Mouse (Mus musculus) kidney, postnatal 4 days (tissue): ENCODE data around the gene Map3k1.
"Not testable (repeated sequence)": the region's sequence is repeated elsewhere in the genome, so short reads cannot be mapped to it uniquely, and the experiment has no call there.

Experiments used
- DNase-seq, 2 experiments: peaks; one replicate each; pipeline ENCODE4 v3.0.0; 2021; ENCODE audit warnings: mixed read lengths in 2 of 2

Map3k1 gene

DNA sequence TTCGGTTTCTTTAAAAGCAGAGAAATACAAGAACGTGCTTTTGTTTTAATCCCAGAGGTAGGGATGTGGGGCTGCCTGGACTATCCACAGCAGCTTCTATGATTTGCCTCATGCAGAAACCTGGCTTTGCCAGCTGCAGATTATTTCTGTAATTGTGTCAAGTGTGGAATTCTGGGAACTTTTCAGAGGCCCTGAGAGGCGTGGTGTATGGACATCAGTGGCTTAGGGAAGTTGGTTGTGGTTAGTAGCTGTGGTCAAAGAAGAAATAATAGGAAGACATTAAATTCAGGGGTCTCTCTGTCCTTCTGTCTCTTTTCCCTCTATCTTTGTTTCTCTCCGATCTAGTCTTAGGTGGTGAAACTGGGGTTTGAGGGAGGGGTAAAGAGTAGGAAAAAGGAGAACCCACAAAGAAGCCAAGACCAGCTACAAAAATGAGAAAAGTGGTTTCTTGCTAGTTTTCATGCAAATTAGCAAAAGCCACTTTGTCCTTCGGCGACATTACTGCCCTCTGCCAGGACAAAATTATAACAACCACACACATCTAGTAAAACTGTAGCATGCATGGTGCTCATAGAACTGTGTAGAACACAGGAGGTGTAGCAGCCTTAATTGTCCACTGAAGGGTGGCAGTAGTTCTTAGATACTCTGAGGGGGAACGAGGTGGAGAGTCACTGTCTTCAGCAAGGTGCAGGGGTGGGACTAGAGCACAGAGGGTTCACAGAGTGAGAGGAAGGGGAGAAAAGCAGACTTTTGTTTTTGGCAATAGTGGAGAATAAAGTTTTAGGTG, 67.4 kb downstream of the Map3k1 start:
- DNase-seq = no peak

DNA sequence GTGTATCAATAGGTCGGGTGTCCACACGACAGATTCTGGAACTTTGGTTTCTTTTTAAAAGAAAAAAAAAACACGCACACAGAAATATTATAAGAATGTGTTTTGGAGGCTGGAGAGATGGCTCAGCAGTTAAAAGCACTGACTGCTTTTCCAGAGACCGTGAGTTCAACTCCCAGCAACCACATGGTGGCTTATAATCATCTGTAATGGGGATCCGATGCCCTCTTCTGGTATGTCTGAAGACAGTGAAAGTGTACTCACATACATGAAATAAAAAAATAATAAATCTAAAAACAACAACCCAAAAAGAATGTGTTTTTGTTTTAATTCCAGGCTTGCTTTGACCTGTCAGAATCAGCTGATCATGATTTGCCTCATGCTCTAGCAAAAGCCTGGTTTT, 81.9 kb downstream of the Map3k1 start:
- no peak for DNase-seq

DNA sequence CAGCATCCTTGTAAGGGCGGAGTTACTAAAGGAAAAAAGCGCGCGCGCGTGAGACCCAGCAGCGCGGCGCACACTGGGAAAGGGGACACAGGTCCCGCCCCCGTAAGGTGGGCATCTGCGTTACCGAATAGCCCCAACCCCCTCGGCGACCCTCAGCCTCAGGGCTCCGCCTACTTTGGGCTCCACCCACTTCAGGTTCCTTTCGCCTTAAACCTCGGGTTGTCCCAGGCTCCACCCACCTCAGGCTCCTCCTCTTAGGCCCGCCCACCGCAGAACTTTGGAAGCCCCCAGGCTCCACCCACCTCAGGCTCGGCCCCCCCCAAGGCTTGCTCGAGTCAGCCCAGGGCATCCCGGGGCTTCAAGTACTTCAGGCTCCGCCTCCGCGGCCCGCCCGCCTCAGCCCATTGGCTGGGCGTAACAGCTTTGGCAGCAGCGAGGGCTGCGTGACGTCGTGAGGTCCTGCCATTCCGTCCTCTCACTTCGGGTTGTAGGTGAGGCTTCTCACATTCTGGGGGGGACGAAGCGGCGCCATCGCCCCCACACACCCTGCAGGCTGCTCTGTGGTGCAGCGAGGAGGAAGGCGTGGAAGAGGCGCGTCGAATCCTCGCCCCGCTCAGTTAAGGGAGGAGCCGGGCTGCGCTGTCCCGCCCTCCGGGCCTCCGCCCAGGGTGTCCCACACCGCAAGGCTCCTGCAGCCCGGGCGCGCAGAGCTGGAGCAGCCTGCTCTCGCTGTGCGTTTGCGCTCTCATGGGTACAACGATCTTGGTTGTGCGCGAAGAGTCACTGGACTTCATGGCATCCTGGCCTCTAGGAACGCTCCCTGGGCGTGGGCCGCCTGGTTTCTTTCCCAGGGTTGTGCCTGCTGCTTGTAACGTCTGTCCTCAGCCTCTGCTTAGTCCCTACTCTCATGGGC, 83.4 kb downstream of the Map3k1 start:
- peak; percentile 99 for DNase-seq

DNA sequence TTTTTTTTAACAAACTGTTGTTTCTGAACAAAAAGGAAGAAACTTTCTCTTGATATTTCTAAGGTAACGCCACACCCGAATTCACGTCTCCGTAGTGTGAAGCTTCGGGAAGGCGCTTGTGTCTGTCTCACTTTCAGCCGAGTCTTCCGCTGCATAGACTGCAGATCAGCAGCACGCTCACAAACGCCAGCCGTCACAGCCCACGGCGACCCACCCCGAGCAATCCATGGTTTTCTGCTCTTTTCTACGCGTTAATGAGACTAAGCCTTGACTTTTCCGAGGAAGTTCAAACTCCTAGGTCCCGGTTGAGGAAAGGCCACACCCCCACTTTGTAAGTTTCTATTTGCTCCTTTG, 84.0 kb downstream of the Map3k1 start:
- DNase-seq = no peak

DNA sequence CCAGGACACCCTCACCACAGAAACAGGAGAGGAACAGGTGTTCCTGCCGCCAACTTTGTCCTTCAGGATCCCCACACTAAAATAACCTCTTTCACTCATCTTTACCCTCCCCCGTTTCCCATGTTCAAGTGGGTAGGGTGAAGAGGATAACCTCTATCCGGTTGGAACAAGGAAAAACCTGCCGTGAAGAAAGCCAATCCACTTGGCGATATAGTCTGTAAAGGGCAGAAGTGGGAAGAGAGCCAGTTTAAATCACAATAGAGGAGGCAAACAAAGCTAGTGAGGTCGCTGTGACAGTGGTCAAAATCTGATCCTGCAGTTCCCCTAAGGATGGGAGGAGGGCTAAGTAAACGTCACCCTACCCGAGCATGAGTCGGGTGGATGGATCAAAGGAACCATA, 89.1 kb downstream of the Map3k1 start:
- DNase-seq = no peak

DNA sequence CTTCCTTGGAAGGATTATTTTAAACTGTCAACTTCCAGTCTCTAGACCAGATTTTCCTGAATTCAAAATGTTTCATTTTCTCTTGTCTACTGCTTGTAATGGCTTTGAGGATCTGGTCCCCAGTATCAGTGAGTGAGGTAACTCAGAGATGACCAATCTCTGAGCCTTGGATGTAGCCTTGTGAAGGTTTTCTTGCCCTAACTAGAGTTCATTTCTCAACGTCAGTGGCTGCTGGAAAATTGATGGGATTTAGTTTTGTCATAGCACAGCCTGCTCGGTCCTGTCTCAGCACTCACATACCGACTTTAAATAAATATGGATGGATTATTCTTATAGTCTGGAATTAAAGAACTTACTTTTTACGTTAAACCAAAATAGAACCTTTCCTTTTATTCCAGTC, 98.3 kb downstream of the Map3k1 start:
- no peak for DNase-seq

DNA sequence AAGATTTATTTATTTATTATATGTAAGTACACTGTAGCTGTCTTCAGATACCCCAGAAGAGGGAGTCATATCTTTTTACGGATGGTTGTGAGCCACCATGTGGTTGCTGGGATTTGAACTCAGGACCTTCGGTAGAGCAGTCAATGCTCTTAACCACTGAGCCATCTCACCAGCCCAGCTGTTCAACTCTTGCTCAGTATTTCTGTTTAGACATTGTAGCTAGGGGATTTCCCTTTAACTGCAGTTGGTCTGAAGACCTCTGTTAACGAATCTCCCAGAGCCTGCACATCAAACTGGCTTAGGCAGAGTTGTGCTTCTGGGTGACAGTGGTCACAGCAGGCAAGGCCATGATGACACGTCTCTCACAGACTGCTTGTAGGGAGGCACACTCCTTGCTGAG, 104.8 kb downstream of the Map3k1 start:
- DNase-seq = not testable (repeated sequence)

DNA sequence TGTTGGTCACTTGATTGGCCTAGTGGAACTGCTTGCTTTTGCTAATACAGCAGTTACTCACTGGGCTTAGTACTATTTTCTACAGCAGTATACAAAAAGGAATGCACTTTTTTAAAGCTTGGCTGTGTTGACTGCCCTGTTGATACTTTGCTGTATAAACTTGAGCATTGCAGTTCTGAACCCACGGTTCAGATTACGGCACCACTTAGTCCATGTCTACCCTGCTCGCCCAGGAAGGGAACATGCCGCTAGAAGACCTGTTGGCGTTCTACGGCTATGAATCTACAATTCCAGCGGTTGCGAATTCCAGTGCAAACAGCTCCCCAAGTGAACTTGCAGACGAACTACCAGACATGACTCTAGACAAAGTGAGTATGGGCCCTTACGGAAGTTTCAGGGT, 105.4 kb downstream of the Map3k1 start:
- no peak for DNase-seq
